Mouse (Mus musculus) C2C12 (cell line): ENCODE measurements around the gene Tmem206.

ENCODE experiments used
- CEBPB ChIP-seq: IDR thresholded peaks from one replicate; pipeline ENCODE4 v1.6.1; 2011; ENCODE audit warnings: low read depth, mild to moderate bottlenecking, control low read depth, moderate library complexity
- CTCF ChIP-seq: IDR thresholded peaks from one replicate; pipeline ENCODE4 v1.5.1; 2011; ENCODE audit not compliant: control insufficient read depth, insufficient read depth, insufficient read length
- FOSL1 ChIP-seq: IDR thresholded peaks from one replicate; pipeline ENCODE4 v1.8.0; 2011; ENCODE audit warnings: mild to moderate bottlenecking, low read length; ENCODE audit not compliant: poor library complexity, insufficient read depth, severe bottlenecking
- MAX ChIP-seq: IDR thresholded peaks from one replicate; pipeline ENCODE4 v1.6.1; 2011; ENCODE audit warnings: mild to moderate bottlenecking, control low read depth
- MYOD1 ChIP-seq: IDR thresholded peaks from one replicate; pipeline ENCODE4 v1.6.1; 2011; ENCODE audit warnings: low read depth; ENCODE audit not compliant: control insufficient read depth, insufficient read length
- USF1 ChIP-seq: IDR thresholded peaks from one replicate; pipeline ENCODE4 v1.6.1; 2011; ENCODE audit warnings: low read depth, mild to moderate bottlenecking, control low read depth, moderate library complexity

DNA sequence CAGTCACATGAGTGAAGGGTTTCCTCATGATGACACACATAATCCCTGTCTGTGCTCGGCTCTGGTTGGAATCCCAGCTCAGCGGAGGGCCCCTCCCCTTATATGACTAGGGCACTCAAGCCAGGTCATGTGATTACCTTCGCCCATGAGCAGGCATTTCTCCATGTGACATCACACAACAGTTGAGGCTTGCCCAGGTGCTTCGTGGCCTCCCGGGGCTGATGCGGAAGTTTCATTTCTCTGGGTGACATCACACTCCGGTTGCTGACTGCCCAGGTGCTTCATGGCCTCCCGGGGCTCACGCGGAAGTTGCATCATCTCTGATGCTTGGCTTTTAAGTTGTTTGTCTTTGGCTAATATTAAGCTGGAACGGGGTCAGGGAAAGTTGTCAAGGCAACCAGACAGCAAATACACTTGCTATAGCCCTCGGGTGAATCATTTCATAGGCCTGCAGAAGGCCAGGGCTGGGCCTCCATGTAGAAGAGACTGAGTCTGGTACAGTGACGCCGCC is 48.1 kb upstream of the Tmem206 start:
- TF ChIP-seq MYOD1 (no peak), CEBPB (peak; percentile 59), CTCF (no peak), FOSL1 (no peak), USF1 (peak; percentile 37), MAX (no peak)
